In genomic region chr3:21557963-21558441, GRCm38 (mm10) we compare ENCODE assay signal across 9 mouse cellular contexts.
DNase-seq lines count a peak whose midpoint lies in the region; TF ChIP-seq lines count a peak whose summit lies in the region.
"Had no signal": no experiment of that assay in that cellular context is flagged by ENCODE, and none has a peak within 500 bp of the region (broad histone marks: within the 10 kb centered on the region; RNA-seq: fewer than 3 reads in every experiment).

No protein-coding gene starts in this region.

- no peaks in the 10 kb centered on the region for H3K9me3 ChIP-seq in heart, embryonic 10.5 days
- H3K9me3 ChIP-seq: midbrain, embryonic 12.5 days had no signal

- no peak overlapping the region for H3K4me3 ChIP-seq in kidney, adult 2 months (ENCODE audit: insufficient read depth, low read depth, low read length)
- no peak overlapping the region for H3K4me3 ChIP-seq in heart, embryonic 10.5 days
- H3K4me3 ChIP-seq: midbrain, embryonic 12.5 days had no signal

- peak; percentile 47 for DNase-seq in adrenal gland, postnatal 14 days
- no peak for DNase-seq in adrenal gland, adult 8-10 months
- DNase-seq in ovary, postnatal 36 days (ENCODE audit: low spot score), result peak; percentile 30
- no peak for DNase-seq in ovary, adult 18-20 months (ENCODE audit: low spot score)
- peak; percentile 89 for DNase-seq in kidney, adult 2 months
- peak; percentile 61 to 78 for DNase-seq in left cerebral cortex, postnatal 10 days (ENCODE audit: extremely low spot score in 1 of 2, low spot score in 2 of 2)
- no peak for DNase-seq in embryo, embryonic 10.5 days (ENCODE audit: low spot score)
- no peak for DNase-seq in heart, embryonic 10.5 days (ENCODE audit: low spot score)

- TF ChIP-seq POLR2A in kidney, adult 2 months (IDR thresholded peaks at IDR 0.05; ENCODE audit: low read depth, low read length), result no peak

- peak overlapping the region; percentile 59; the same call in 1 of the 2 replicates for H3K27ac ChIP-seq in kidney, adult 2 months (ENCODE audit: insufficient read depth, low read depth, low read length)
- no peak overlapping the region for H3K27ac ChIP-seq in heart, embryonic 10.5 days
- H3K27ac ChIP-seq: midbrain, embryonic 12.5 days had no signal

- intact Hi-C loops in left cerebral cortex, postnatal 10 days (cut with DNase I), result no loop called here

- peaks cover 10% of the 10 kb centered on the region; the same call in 1 of the 2 replicates for H3K4me1 ChIP-seq in kidney, adult 2 months (ENCODE audit: control insufficient read depth, insufficient read depth, low read length)
- H3K4me1 ChIP-seq in heart, embryonic 10.5 days, result peaks cover 7% of the 10 kb centered on the region; the same call in 1 of the 2 replicates

- H3K36me3 ChIP-seq in kidney, adult 2 months (ENCODE audit: control insufficient read depth, insufficient read depth, low read length), result no peaks in the 10 kb centered on the region
- no peaks in the 10 kb centered on the region for H3K36me3 ChIP-seq in heart, embryonic 10.5 days
- H3K36me3 ChIP-seq: midbrain, embryonic 12.5 days had no signal

- H3K27me3 ChIP-seq in kidney, adult 2 months (replicated peaks; ENCODE audit: control insufficient read depth, insufficient read depth, low read length), result no peaks in the 10 kb centered on the region
- no peaks in the 10 kb centered on the region for H3K27me3 ChIP-seq in heart, embryonic 10.5 days (ENCODE audit: insufficient read depth, poor library complexity, severe bottlenecking)
- H3K27me3 ChIP-seq: midbrain, embryonic 12.5 days had no signal

- 40% methylated on average over 12 of the region's 12 CpGs for WGBS in kidney, adult 2 months
- 89% methylated on average over 12 of the region's 12 CpGs for WGBS in heart, embryonic 10.5 days

- no peak for TF ChIP-seq CTCF in kidney, adult 2 months (conservative IDR thresholded peaks at IDR 0.05; ENCODE audit: insufficient read depth, insufficient read length, low read depth, low read length)

Comparison
In these comparisons a context has a peak if more than half of its experiments do, and no peak if none do; other contexts are left out.
1. DNase-seq: peak in adrenal gland, postnatal 14 days (single experiment), ovary, postnatal 36 days (single experiment), kidney, adult 2 months (single experiment) and left cerebral cortex, postnatal 10 days (2 of 2); none in adrenal gland, adult 8-10 months (single experiment), ovary, adult 18-20 months (single experiment), embryo, embryonic 10.5 days (single experiment) and heart, embryonic 10.5 days (single experiment).